Mouse (Mus musculus): ENCODE measurements around the gene Nfyb. TPM values are rescaled to one million over a fixed set of nuclear protein-coding genes. Genes with fewer than 3 reads are reported as not detected.

Nfyb gene
- polyA plus RNA-seq, 1 experiment from 2014 or later: 42.4 TPM

DNA sequence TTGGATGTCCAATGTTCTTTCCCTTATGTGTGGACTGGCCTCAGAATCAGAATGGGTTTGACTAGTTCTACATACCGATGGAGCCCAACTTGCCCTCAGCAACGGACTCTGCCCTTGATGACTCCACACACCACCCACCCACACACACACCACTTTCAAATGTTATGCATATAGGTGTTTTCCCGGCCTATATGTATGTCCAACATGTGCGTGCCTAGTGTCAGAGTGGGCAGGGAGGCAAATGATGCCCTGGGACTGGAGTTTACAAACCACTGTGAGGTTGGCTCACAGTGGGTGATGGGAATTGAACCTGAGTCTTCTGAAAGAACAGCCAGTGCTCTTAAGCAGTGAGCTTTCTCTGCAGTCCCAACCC lies 33.2 kb upstream of the Nfyb start:
- ATAC-seq (ENCODE audit: insufficient number of reproducible peaks, low FRiP score, low TSS enrichment, low read depth): no peak
- WGBS: 76% methylated on average over 4 of the region's 4 CpGs
- H3K9me3 ChIP-seq (replicated peaks): no peaks in the 10 kb centered on the region

DNA sequence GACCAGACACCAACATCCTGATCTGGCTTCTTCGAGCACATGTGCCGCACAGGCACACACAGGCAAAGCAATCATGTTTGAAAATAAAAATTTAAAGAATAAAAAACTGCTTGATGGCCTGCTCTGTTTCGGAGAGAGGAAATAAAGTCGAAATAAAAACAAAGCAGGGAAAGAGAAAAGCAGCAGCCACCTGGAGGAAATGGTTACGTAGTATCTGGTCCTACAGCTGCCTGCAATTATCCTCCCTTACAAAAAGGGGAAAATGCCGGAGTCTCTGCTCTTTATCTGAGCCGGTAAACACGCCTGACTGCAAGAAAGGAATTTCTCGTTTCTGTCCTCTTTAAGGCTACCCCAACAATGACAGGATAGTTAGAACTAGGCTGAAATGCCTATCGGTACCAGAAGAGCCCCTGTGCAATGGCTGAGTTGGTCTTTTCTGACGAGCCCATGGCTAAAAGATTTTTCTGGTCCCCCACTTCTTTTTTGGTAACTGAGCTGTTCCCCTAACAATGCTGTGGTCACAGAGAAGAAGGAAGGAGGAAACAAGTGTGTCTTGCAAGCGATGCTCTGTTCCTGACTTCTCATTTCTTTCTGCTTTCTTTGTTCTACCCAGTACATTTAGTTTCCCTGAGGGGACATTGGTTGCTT lies 32.7 kb upstream of the Nfyb start:
- peaks cover 16% of the 10 kb centered on the region for H3K4me1 ChIP-seq
- H3K9ac ChIP-seq: no peak overlapping the region
- peak overlapping the region; percentile 85 for H3K27ac ChIP-seq (replicated peaks)
- H3K4me3 ChIP-seq (replicated peaks): no peak overlapping the region
- ATAC-seq (ENCODE audit: insufficient number of reproducible peaks, low FRiP score, low TSS enrichment, low read depth): no peak
- WGBS: 18% methylated on average over 12 of the region's 12 CpGs
- no peak overlapping the region; the same call in 1 of the 2 replicates for H3K4me2 ChIP-seq (replicated peaks)
- H3K36me3 ChIP-seq: no peaks in the 10 kb centered on the region
- H3K9me3 ChIP-seq (replicated peaks): no peaks in the 10 kb centered on the region
- no peaks in the 10 kb centered on the region for H3K27me3 ChIP-seq

More for the DNA sequence above, 33.2 kb upstream of the Nfyb start:
- Histone ChIP-seq H3K27ac (replicated peaks) (peak overlapping the region; percentile 85), H3K9ac (no peak overlapping the region), H3K27me3 (no peaks in the 10 kb centered on the region), H3K4me1 (peaks cover 16% of the 10 kb centered on the region), H3K4me3 (replicated peaks) (no peak overlapping the region), H3K4me2 (replicated peaks) (no peak overlapping the region), H3K36me3 (no peaks in the 10 kb centered on the region)

DNA sequence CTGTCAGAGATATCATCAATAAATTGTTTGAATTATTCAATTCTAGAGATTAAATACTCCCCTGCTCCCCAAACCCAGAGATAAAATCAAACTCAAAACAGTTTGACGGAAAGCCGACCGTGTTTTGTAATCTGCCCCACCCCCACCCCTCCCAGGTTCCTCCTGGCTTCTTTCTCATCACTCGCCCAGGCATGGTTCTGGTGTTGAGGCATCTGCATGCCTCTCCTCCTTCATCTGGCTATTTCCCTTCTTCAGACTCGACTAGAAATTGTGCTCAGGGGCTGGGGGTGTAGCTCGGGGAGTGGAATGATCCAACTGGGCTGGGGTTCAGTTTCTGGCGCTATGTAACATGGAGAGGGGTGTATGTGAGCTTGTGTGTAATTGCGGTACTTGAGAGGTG lies 31.8 kb upstream of the Nfyb start:
- peak overlapping the region; percentile 45 for H3K4me2 ChIP-seq (replicated peaks)
- H3K27me3 ChIP-seq: no peaks in the 10 kb centered on the region
- peak overlapping the region; percentile 85 for H3K27ac ChIP-seq (replicated peaks)
- WGBS: 27% methylated on average over 8 of the region's 8 CpGs
- H3K4me3 ChIP-seq (replicated peaks): peak overlapping the region; percentile 16
- H3K9ac ChIP-seq: no peak overlapping the region
- ATAC-seq (ENCODE audit: insufficient number of reproducible peaks, low FRiP score, low TSS enrichment, low read depth): peak; percentile 37; the same call in 1 of the 2 replicates
- no peaks in the 10 kb centered on the region for H3K36me3 ChIP-seq
- H3K9me3 ChIP-seq (replicated peaks): no peaks in the 10 kb centered on the region
- H3K4me1 ChIP-seq: peaks cover 16% of the 10 kb centered on the region

DNA sequence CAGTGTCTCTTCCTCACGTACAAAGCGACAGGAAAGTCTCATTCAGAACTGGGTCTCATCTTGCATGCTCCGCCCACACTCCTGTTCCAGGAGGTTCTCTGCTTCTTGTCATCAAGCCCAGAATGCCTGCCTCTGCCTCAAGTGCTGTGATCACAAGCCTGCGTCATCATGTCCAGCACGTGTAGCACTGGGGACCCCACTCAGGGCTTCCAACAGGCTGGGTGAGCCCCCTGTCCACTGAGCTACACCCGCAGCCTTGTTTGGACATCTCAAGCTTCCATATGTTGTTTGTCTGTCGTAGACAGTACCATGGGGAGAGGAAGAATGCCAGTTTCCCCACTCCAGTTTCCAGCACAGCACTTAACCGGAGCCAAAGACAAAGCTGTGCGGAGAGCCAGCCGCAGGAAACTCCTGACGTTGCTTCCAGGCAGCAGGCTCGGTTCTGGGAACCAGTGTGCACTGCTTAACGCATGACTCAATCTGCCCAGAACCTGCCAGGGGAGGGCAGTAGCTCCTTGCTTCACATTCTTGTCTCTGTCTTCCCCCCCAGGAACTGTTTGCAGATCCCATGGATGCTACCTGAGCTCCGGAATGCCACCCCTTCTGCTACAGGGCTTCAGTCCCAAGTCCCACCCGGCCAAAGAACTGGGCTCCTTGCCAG lies 31.3 kb upstream of the Nfyb start:
- H3K27me3 ChIP-seq: no peaks in the 10 kb centered on the region
- H3K4me1 ChIP-seq: peaks cover 16% of the 10 kb centered on the region
- peak overlapping the region; percentile 16 for H3K4me3 ChIP-seq (replicated peaks)
- no peak overlapping the region for H3K9ac ChIP-seq
- peak overlapping the region; percentile 45 for H3K4me2 ChIP-seq (replicated peaks)
- ATAC-seq (ENCODE audit: insufficient number of reproducible peaks, low FRiP score, low TSS enrichment, low read depth): peak; percentile 82
- peak overlapping the region; percentile 85 for H3K27ac ChIP-seq (replicated peaks)
- H3K36me3 ChIP-seq: no peaks in the 10 kb centered on the region
- 19% methylated on average over 15 of the region's 15 CpGs for WGBS
- H3K9me3 ChIP-seq (replicated peaks): no peaks in the 10 kb centered on the region

DNA sequence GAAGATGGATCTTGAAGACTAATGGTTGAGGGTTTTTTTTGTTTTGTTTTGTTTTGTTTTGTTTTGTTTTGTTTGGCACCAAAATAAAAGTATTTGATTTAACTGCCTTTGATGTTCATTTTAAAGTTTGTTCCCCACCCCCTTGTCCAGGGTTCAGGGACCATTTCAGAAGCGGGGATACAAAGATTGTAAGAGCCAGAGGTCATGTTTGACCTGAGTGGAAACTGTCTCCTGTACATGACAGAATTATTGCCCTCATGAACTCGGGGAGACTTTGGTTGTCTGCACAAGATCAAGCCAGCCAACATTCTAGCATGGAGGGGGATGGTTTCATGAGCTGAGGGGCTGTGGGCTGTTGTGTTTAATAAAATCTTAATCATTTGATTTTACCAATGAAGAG lies 28.4 kb upstream of the Nfyb start:
- 77% methylated on average over 2 of the region's 2 CpGs for WGBS

DNA sequence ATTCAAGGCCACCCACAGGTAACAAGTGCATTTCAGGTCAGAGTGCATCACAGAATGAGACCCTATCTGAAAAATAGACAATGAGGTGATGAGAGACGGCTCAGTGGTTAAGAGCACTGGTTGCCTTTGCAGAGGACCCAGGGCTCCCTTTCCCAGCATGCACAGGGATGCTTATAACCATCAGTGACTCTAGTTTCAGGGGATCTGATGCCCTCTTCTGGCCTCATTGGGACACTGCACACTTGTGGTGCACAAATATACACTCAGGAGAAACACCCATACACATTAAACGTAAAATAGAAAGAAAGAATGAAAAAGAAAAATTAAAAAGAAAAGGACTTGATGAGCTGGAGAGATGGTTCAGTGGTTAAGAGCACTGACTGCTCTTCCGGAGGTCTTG lies 27.8 kb upstream of the Nfyb start:
- Histone ChIP-seq H3K4me1 (peaks cover 15% of the 10 kb centered on the region), H3K4me3 (replicated peaks) (no peak overlapping the region), H3K36me3 (no peaks in the 10 kb centered on the region), H3K27me3 (no peaks in the 10 kb centered on the region), H3K4me2 (replicated peaks) (no peak overlapping the region), H3K9me3 (replicated peaks) (no peaks in the 10 kb centered on the region), H3K27ac (replicated peaks) (no peak overlapping the region), H3K9ac (no peak overlapping the region)
- ATAC-seq (ENCODE audit: insufficient number of reproducible peaks, low FRiP score, low TSS enrichment, low read depth): no peak
- 92% methylated on average over 3 of the region's 3 CpGs for WGBS

More for the DNA sequence above, 28.4 kb upstream of the Nfyb start:
- no peak for ATAC-seq (ENCODE audit: insufficient number of reproducible peaks, low FRiP score, low TSS enrichment, low read depth)
- Histone ChIP-seq H3K27me3 (no peaks in the 10 kb centered on the region), H3K4me3 (replicated peaks) (no peak overlapping the region), H3K4me1 (peaks cover 16% of the 10 kb centered on the region), H3K9me3 (replicated peaks) (no peaks in the 10 kb centered on the region), H3K36me3 (no peaks in the 10 kb centered on the region), H3K27ac (replicated peaks) (no peak overlapping the region), H3K9ac (no peak overlapping the region), H3K4me2 (replicated peaks) (no peak overlapping the region)

DNA sequence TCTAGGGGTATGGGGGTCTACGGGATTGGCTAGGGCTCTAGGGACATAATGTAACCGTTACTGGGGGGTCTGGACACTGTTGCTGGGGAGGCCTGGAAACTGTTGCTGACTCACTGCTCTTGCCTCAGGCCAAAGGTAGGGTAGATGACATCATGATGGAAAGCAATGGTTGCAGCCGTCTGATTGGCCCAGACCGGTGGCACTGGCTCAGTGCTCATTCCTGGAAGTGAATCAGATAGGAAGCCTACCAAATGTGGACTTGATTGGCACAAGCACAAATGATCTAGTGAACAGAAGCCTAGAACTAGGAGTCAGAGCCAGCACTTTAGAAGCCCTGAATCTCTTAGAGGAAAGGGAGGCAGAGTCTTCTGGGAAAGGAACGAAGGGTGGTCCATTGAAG lies 26.6 kb upstream of the Nfyb start:
- H3K9ac ChIP-seq: no peak overlapping the region
- 83% methylated on average over 5 of the region's 5 CpGs for WGBS
- no peak for ATAC-seq (ENCODE audit: insufficient number of reproducible peaks, low FRiP score, low TSS enrichment, low read depth)
- peaks cover 7% of the 10 kb centered on the region; the same call in 1 of the 2 replicates for H3K4me1 ChIP-seq
- no peaks in the 10 kb centered on the region for H3K9me3 ChIP-seq (replicated peaks)
- H3K27me3 ChIP-seq: no peaks in the 10 kb centered on the region
- no peaks in the 10 kb centered on the region for H3K36me3 ChIP-seq
- no peak overlapping the region for H3K4me2 ChIP-seq (replicated peaks)
- H3K27ac ChIP-seq (replicated peaks): no peak overlapping the region
- H3K4me3 ChIP-seq (replicated peaks): no peak overlapping the region

DNA sequence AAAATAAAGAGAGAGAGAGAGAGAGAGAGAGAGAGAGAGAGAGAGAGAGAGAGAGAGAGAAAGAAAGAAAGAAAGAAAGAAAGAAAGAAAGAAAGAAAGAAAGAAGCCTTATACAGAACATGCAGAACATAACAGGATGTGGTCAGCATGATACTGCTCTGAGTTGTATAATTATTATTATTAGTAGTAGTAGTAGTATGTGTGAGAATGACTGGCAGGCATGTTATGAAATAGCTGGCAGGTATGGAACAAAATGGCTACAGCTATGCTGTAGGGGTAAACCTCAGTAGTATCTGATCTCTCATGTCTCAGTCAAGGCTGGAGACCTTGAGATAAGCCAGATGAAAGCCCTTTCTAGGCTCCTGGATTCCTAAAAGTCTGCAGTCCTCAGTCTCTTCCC lies 25.2 kb upstream of the Nfyb start:
- Histone ChIP-seq H3K27ac (replicated peaks) (no peak overlapping the region), H3K36me3 (no peaks in the 10 kb centered on the region), H3K27me3 (no peaks in the 10 kb centered on the region), H3K9me3 (replicated peaks) (no peaks in the 10 kb centered on the region), H3K4me3 (replicated peaks) (no peak overlapping the region), H3K4me2 (replicated peaks) (no peak overlapping the region), H3K4me1 (no peaks in the 10 kb centered on the region), H3K9ac (no peak overlapping the region)
- ATAC-seq (ENCODE audit: insufficient number of reproducible peaks, low FRiP score, low TSS enrichment, low read depth): no peak

DNA sequence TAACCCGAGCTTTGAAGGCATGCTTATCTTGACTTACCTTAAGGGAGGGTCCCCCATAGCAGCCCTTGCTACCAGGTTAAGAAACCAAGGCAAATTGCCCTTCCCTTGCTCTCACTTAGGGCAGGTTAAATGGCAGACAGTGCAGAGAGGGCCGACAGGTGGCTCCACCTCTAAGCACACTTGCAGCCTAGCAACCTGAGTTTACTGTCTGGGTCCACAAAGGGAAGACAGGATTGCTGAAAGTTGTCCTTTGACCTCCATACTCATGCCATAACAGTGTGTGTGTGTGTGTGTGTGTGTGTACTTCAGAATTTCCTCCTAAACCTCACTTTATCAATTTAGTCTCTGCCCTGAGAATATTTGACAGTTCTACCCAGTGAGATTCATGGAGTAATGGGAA lies 18.5 kb upstream of the Nfyb start:
- WGBS: 45% methylated on average over 2 of the region's 2 CpGs

DNA sequence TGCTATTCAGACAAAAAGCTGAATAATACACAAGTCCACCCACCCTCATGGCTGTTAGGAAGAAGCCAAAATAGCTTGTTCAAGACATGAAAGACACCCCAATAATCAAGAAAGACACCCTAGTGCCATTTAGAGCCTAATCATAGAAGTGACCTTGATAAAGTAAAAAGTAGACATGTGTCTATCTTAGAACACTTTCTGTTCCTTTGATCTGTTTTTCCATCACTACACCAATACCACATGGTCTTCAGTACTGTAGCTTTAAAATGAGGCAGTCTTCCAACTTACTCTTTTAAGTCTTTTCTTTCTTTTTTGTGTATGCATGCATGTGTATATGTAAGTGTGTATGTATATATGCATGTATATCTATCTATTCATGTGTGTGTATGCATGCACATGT lies 16.9 kb upstream of the Nfyb start:
- H3K9me3 ChIP-seq (replicated peaks): no peaks in the 10 kb centered on the region
- ATAC-seq (ENCODE audit: insufficient number of reproducible peaks, low FRiP score, low TSS enrichment, low read depth): no peak
- H3K4me1 ChIP-seq: peaks cover 4% of the 10 kb centered on the region; the same call in 1 of the 2 replicates
- H3K27ac ChIP-seq (replicated peaks): no peak overlapping the region
- no peak overlapping the region for H3K9ac ChIP-seq
- no peak overlapping the region for H3K4me2 ChIP-seq (replicated peaks)
- no peaks in the 10 kb centered on the region for H3K27me3 ChIP-seq
- H3K36me3 ChIP-seq: no peaks in the 10 kb centered on the region
- H3K4me3 ChIP-seq (replicated peaks): no peak overlapping the region

More for the DNA sequence above, 18.5 kb upstream of the Nfyb start:
- Histone ChIP-seq H3K9me3 (replicated peaks) (no peaks in the 10 kb centered on the region), H3K36me3 (no peaks in the 10 kb centered on the region), H3K9ac (no peak overlapping the region), H3K4me1 (peaks cover 4% of the 10 kb centered on the region; the same call in 1 of the 2 replicates), H3K4me2 (replicated peaks) (no peak overlapping the region), H3K27ac (replicated peaks) (no peak overlapping the region), H3K4me3 (replicated peaks) (no peak overlapping the region), H3K27me3 (no peaks in the 10 kb centered on the region)
- no peak for ATAC-seq (ENCODE audit: insufficient number of reproducible peaks, low FRiP score, low TSS enrichment, low read depth)

DNA sequence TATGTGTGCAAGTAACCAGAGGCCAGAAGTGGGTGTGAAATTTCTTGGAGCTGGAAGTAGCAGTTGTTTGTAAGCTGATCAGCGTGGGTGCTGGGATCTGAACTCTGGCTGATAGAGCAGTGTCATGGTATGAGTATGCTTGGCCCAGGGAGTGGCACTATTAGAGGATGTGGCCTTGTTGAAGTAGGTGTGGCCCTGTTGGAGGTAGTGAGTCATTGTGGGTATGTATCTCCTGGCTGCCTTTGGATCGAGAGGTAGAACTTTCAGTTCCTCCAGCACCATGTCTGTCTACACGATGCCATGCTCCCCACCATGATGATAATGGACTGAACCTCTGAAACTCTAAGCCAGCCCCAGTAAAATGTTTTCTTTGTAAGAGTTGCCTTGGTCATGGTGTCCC lies 16.4 kb upstream of the Nfyb start:
- H3K27me3 ChIP-seq: no peaks in the 10 kb centered on the region
- 87% methylated on average over 3 of the region's 3 CpGs for WGBS
- ATAC-seq (ENCODE audit: insufficient number of reproducible peaks, low FRiP score, low TSS enrichment, low read depth): no peak
- H3K9me3 ChIP-seq (replicated peaks): no peaks in the 10 kb centered on the region
- no peak overlapping the region for H3K4me2 ChIP-seq (replicated peaks)
- H3K4me3 ChIP-seq (replicated peaks): no peak overlapping the region
- H3K4me1 ChIP-seq: peaks cover 4% of the 10 kb centered on the region; the same call in 1 of the 2 replicates
- H3K9ac ChIP-seq: no peak overlapping the region
- no peak overlapping the region for H3K27ac ChIP-seq (replicated peaks)
- H3K36me3 ChIP-seq: no peaks in the 10 kb centered on the region

DNA sequence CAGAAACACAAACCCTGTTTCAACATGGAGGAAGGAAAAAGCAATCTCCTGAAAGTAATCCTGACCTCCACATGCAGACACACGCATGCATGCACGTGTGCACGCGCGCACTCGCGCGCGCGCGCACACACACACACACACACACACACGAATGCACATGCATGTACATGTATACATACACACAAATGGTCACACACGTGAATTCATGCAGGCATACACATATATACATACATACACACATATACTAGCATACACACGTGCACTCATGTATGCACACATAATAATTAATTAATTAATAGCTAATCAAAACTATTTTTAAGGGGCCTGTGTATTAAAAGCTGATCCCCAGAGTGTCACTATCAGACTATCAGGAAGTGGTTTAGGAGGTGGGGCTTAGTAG lies 15.9 kb upstream of the Nfyb start:
- no peak overlapping the region for H3K27ac ChIP-seq (replicated peaks)
- H3K4me2 ChIP-seq (replicated peaks): no peak overlapping the region
- no peaks in the 10 kb centered on the region for H3K9me3 ChIP-seq (replicated peaks)
- H3K4me1 ChIP-seq: peaks cover 4% of the 10 kb centered on the region; the same call in 1 of the 2 replicates
- H3K9ac ChIP-seq: no peak overlapping the region
- H3K4me3 ChIP-seq (replicated peaks): no peak overlapping the region
- no peak for ATAC-seq (ENCODE audit: insufficient number of reproducible peaks, low FRiP score, low TSS enrichment, low read depth)
- 96% methylated on average over 14 of the region's 14 CpGs for WGBS
- no peaks in the 10 kb centered on the region for H3K36me3 ChIP-seq
- no peaks in the 10 kb centered on the region for H3K27me3 ChIP-seq

Measured in embryonic facial prominence, embryonic 15.5 days (tissue).